Mouse (Mus musculus) CH12.LX (cell line): ENCODE measurements around the gene Hsf2. TPM values are rescaled to one million over a fixed set of nuclear protein-coding genes. Genes with fewer than 3 reads are reported as not detected.

Source experiments
- DNase-seq: peaks from one replicate; pipeline ENCODE4 v3.0.0-alpha.2; 2013; ENCODE audit errors: extremely low read depth
- H3K27ac ChIP-seq: 2 replicates; pipeline ENCODE4 v1.5.1; 2012; ENCODE audit warnings: low read depth, mild to moderate bottlenecking, control low read depth, moderate library complexity; ENCODE audit not compliant: insufficient read depth
- H3K27me3 ChIP-seq: replicated peaks from 2 replicates; pipeline ENCODE3; 2012; ENCODE audit warnings: inconsistent platforms
- H3K36me3 ChIP-seq, 2 experiments: replicated peaks in 1 of 2; 2 replicates each; pipeline versions ENCODE3 to v1.6.1; 2012; ENCODE audit warnings: inconsistent platforms in 1 of 2, low read length in 1 of 2, mild to moderate bottlenecking in 1 of 2, mixed read lengths in 1 of 2, moderate library complexity in 1 of 2; ENCODE audit not compliant: control insufficient read depth in 1 of 2, insufficient read depth in 1 of 2
- H3K4me1 ChIP-seq, 2 experiments: 2 replicates each; pipeline ENCODE4 v1.6.1; 2012; ENCODE audit warnings: inconsistent platforms in 1 of 2, moderate library complexity in 1 of 2; ENCODE audit not compliant: insufficient read depth in 2 of 2, control insufficient read depth in 1 of 2
- H3K4me2 ChIP-seq: 2 replicates; pipeline ENCODE4 v1.6.1; 2012; ENCODE audit warnings: low read depth, mild to moderate bottlenecking, control low read depth; ENCODE audit not compliant: poor library complexity, insufficient read depth, severe bottlenecking
- H3K4me3 ChIP-seq, 3 experiments: fragments of 150-350 bp in 1 of 3; sonication (generic) in 1 of 3; replicated peaks in 1 of 3; 2 replicates each; pipeline versions ENCODE3 to v1.5.1; 2011 to 2012; ENCODE audit warnings: low read depth in 2 of 3, low read length in 2 of 3, mild to moderate bottlenecking in 2 of 3, moderate library complexity in 2 of 3, control low read depth in 1 of 3, improper control_type of control experiment in 1 of 3, inconsistent platforms in 1 of 3, mixed read lengths in 1 of 3; ENCODE audit not compliant: poor library complexity in 1 of 3
- H3K79me2 ChIP-seq: replicated peaks from 2 replicates; pipeline ENCODE4 v1.6.1; 2012; ENCODE audit warnings: mild to moderate bottlenecking, moderate library complexity; ENCODE audit not compliant: control insufficient read depth, poor library complexity, insufficient read depth, severe bottlenecking; ENCODE audit errors: extremely low read depth
- H3K9ac ChIP-seq: 2 replicates; pipeline ENCODE4 v1.6.1; 2012; ENCODE audit warnings: low read depth, mild to moderate bottlenecking, control low read depth, moderate library complexity; ENCODE audit not compliant: insufficient read depth
- H3K9me3 ChIP-seq: replicated peaks from 2 replicates; pipeline ENCODE3; 2012; ENCODE audit warnings: low read length, inconsistent platforms, mixed read lengths
- BHLHE40 ChIP-seq: IDR thresholded peaks from 2 replicates; pipeline ENCODE4 v1.6.1; 2011; ENCODE audit warnings: mild to moderate bottlenecking, low read depth, low read length, improper control_type of control experiment
- CHD2 ChIP-seq: IDR thresholded peaks from 2 replicates; pipeline ENCODE4 v1.6.1; 2011; ENCODE audit warnings: low read length, improper control_type of control experiment
- CTCF ChIP-seq, 2 experiments: IDR thresholded peaks in 1 of 2; conservative IDR thresholded peaks in 1 of 2; 2 replicates each; pipeline ENCODE4 v1.5.1; 2011 to 2012; ENCODE audit warnings: low read depth in 2 of 2, low read length in 2 of 2, improper control_type of control experiment in 1 of 2, inconsistent platforms in 1 of 2, mild to moderate bottlenecking in 1 of 2, moderate library complexity in 1 of 2
- E2F4 ChIP-seq: IDR thresholded peaks from 2 replicates; pipeline ENCODE4 v1.6.1; 2011; ENCODE audit warnings: low read depth, low read length, improper control_type of control experiment; ENCODE audit not compliant: insufficient replicate concordance
- ELF1 ChIP-seq: IDR thresholded peaks from 2 replicates; pipeline ENCODE4 v1.6.1; 2014; ENCODE audit warnings: low read depth, mild to moderate bottlenecking, inconsistent platforms, low read length, improper control_type of control experiment
- EP300 ChIP-seq: IDR thresholded peaks from 2 replicates; pipeline ENCODE4 v1.6.1; 2011; ENCODE audit warnings: low read length, improper control_type of control experiment
- ETS1 ChIP-seq: conservative IDR thresholded peaks from 2 replicates; pipeline ENCODE4 v1.6.1; 2012; ENCODE audit warnings: low read depth, mild to moderate bottlenecking, inconsistent platforms, low read length, improper control_type of control experiment, moderate library complexity
- IRF4 ChIP-seq: IDR thresholded peaks from 2 replicates; pipeline ENCODE4 v1.6.1; 2014; ENCODE audit warnings: low read depth, mild to moderate bottlenecking, inconsistent platforms, low read length, improper control_type of control experiment
- JUN ChIP-seq: IDR thresholded peaks from 2 replicates; pipeline ENCODE4 v1.6.1; 2011; ENCODE audit warnings: low read depth, mild to moderate bottlenecking, low read length, improper control_type of control experiment, moderate library complexity; ENCODE audit not compliant: insufficient read depth
- JUND ChIP-seq: conservative IDR thresholded peaks from 2 replicates; pipeline ENCODE4 v1.6.1; 2011; ENCODE audit warnings: low read depth, low read length, improper control_type of control experiment
- MAX ChIP-seq: IDR thresholded peaks from 2 replicates; pipeline ENCODE4 v1.6.1; 2011; ENCODE audit warnings: low read length, improper control_type of control experiment
- MEF2A ChIP-seq: IDR thresholded peaks from 2 replicates; pipeline ENCODE4 v1.6.1; 2014; ENCODE audit warnings: low read depth, mild to moderate bottlenecking, inconsistent platforms, low read length, improper control_type of control experiment, borderline replicate concordance
- MXI1 ChIP-seq: IDR thresholded peaks from 2 replicates; pipeline ENCODE4 v1.6.1; 2011; ENCODE audit warnings: mild to moderate bottlenecking, low read depth, low read length, improper control_type of control experiment
- NELFE ChIP-seq: IDR thresholded peaks from 2 replicates; pipeline ENCODE4 v1.6.1; 2011; ENCODE audit warnings: low read depth, low read length, improper control_type of control experiment
- NRF1 ChIP-seq: IDR thresholded peaks from 2 replicates; pipeline ENCODE4 v1.6.1; 2014; ENCODE audit warnings: low read depth, mild to moderate bottlenecking, inconsistent platforms, low read length, improper control_type of control experiment, moderate library complexity
- POLR2A ChIP-seq: IDR thresholded peaks from 2 replicates; pipeline ENCODE4 v1.6.1; 2011; ENCODE audit warnings: low read depth, mild to moderate bottlenecking, improper control_type of control experiment, low read length
- POLR2AphosphoS2 ChIP-seq: IDR thresholded peaks from 2 replicates; pipeline ENCODE4 v1.6.1; 2011; ENCODE audit warnings: low read depth, low read length, improper control_type of control experiment
- RCOR1 ChIP-seq: conservative IDR thresholded peaks from 2 replicates; pipeline ENCODE4 v1.6.1; 2012; ENCODE audit warnings: low read depth, mild to moderate bottlenecking, inconsistent platforms, low read length, improper control_type of control experiment
- SIN3A ChIP-seq: IDR thresholded peaks from 2 replicates; pipeline ENCODE4 v1.6.1; 2012; ENCODE audit warnings: low read length, improper control_type of control experiment, inconsistent platforms
- TBP ChIP-seq: conservative IDR thresholded peaks from 2 replicates; pipeline ENCODE4 v1.6.1; 2011; ENCODE audit warnings: low read depth, low read length, improper control_type of control experiment
- USF1 ChIP-seq: IDR thresholded peaks from 2 replicates; pipeline ENCODE4 v1.6.1; 2014; ENCODE audit warnings: low read depth, mild to moderate bottlenecking, inconsistent platforms, low read length, improper control_type of control experiment
- USF2 ChIP-seq: conservative IDR thresholded peaks from 2 replicates; pipeline ENCODE4 v1.6.1; 2011; ENCODE audit warnings: low read depth, low read length, improper control_type of control experiment
- ZMIZ1 ChIP-seq: IDR thresholded peaks from 2 replicates; pipeline ENCODE4 v1.6.1; 2012; ENCODE audit warnings: low read depth, mild to moderate bottlenecking, inconsistent platforms, low read length, improper control_type of control experiment
- dilution Hi-C: fragments of 300-500 bp; cut with MboI; formaldehyde crosslinking; loops from 2 replicates; pipeline ENCODE4 v1.14.3; 2020; ENCODE audit warnings: low sequenced_read_pairs; ENCODE audit not compliant: extremely low pct_unique_long_range_greater_than_20kb, extremely low pct_ligation_motif_present
- in situ Hi-C: fragments of 300-500 bp; cut with MboI; formaldehyde crosslinking; loops from 3 replicates; pipeline ENCODE4 v1.14.3; 2019; ENCODE audit warnings: low sequenced_read_pairs, low pct_ligation_motif_present, low pct_unique_long_range_greater_than_20kb, mixed read lengths
- polyA plus RNA-seq: library from polyadenylated mRNA; unstranded; fragments of >175 nt; gene quantifications from 2 replicates; pipeline ENCODE4 v1.2.1, GENCODE M21; 2012; ENCODE audit warnings: low read depth; ENCODE audit not compliant: insufficient read length
- total RNA-seq, 2 experiments: library from RNA; depleted of rRNA; stranded (reverse); fragments of 300-350 nt in 1 of 2; fragments of >200 nt in 1 of 2; gene quantifications; 2 replicates each; pipeline ENCODE4 v1.2.3; 2012 to 2014

Gene Hsf2
- total RNA-seq (2012; rRNA removed) (7.2 and 7.4 TPM in 2 replicates), total RNA-seq (2014; rRNA removed) (11.9 and 13.3 TPM in 2 replicates), polyA plus RNA-seq (7.5 and 8.4 TPM in 2 replicates)

DNA sequence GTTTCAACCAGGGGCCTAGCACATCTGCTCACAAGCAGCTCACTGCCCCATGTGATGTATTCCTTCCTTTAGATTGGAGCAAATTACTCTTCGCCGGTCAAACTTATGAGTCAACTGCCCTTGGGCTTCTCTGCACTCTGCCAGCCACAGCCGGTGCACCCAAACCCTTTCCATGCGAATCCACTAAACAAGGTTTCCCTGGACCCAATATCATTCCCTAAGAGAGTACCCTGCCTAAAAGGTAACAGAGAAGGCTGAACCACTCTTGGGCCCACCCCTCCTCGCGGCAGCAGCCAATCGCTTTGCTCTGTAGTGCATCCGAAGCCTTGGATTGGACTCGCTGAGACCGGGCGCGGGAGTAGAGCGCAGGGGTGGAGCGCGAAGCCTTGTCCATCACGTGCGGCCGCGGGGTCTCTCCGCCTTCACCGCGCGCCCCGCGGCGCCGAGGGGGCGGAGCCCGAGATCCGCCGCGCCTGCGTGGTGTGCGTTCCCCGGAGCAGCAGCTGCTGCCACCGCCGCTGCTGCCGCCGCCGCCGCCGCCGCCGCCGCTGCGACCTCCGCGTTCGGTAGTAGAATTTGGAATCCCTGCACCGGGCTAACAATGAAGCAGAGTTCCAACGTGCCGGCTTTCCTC, at the start of gene Hsf2:
Gene Hsf2 (plus strand): TSS at position 478 of the 634 bp plus-strand sequence.
- TF ChIP-seq TBP (0 out of 2 replicates have a peak, but pooled peaks have one; percentile 25), E2F4 (peak; percentile 65; the same call in 1 of the 2 replicates), EP300 (no peak), RCOR1 (no peak), MAX (peak; percentile 92), JUND (no peak), POLR2A (peak; percentile 49), POLR2AphosphoS2 (no peak), MXI1 (peak; percentile 56; the same call in 1 of the 2 replicates), ZMIZ1 (0 out of 2 replicates have a peak, but pooled peaks have one; percentile 35), CHD2 (peak; percentile 50; the same call in 1 of the 2 replicates), NRF1 (peak; percentile 88), NELFE (0 out of 2 replicates have a peak, but pooled peaks have one; percentile 59), IRF4 (no peak), ELF1 (0 out of 2 replicates have a peak, but pooled peaks have one; percentile 10), USF2 (no peak), USF1 (peak; percentile 71), SIN3A (0 out of 2 replicates have a peak, but pooled peaks have one; percentile 45), JUN (no peak), BHLHE40 (peak; percentile 96), CTCF (conservative IDR thresholded peaks at IDR 0.05 in 1 of 2, IDR thresholded peaks at IDR 0.05 in 1 of 2; ENCODE audit: low read depth in 2 of 2, low read length in 2 of 2) (no peak), MEF2A (no peak), ETS1 (no peak)
- Histone ChIP-seq H3K4me1 (peaks cover 4 to 11% of the 10 kb centered on the region in 2 experiments; a peak in 3 of 4 replicates), H3K9me3 (no peaks in the 10 kb centered on the region), H3K4me3 (peak within 1 kb of the TSS; percentile 72 to 87 (median 78)), H3K27me3 (no peaks in the 10 kb centered on the region), H3K27ac (no peak within 1 kb of the TSS), H3K79me2 (peaks cover 3% of the 10 kb centered on the region), H3K36me3 (no peaks in the 10 kb centered on the region), H3K9ac (peak within 1 kb of the TSS; percentile 84), H3K4me2 (peak within 1 kb of the TSS; percentile 93; the same call in 1 of the 2 replicates)
- dilution Hi-C loops, result no loop called here
- DNase-seq, result peak; percentile 90
- in situ Hi-C loops, result no loop called here
